In genomic region chr4:137660364-137661077, GRCm38 (mm10) we compare ENCODE assay signal across 7 mouse cellular contexts. TPM values are rescaled to one million over a fixed set of nuclear protein-coding genes. Genes with fewer than 3 reads are reported as not detected.
A peak's percentile ranks its signal among the peaks of the same experiment; 100 is the strongest.
DNase-seq lines count a peak whose midpoint lies in the region; ATAC-seq and TF ChIP-seq lines count a peak whose summit lies in the region.

No protein-coding gene starts in this region.

- peaks cover 26% of the 10 kb centered on the region for H3K36me3 ChIP-seq in kidney, embryonic 14.5 days (ENCODE audit: control insufficient read depth, insufficient read depth, low read length)

- no peak overlapping the region for H3K9ac ChIP-seq in kidney, embryonic 14.5 days (ENCODE audit: low read depth, low read length)

- CTCF ChIA-PET in Patski (lab: Charles Lee), result no interaction called here

- ATAC-seq in kidney, embryonic 14.5 days (ENCODE audit: low FRiP score, low TSS enrichment), result no peak
- peak; percentile 4 for ATAC-seq in Patski
- peak; percentile 12; the same call in 1 of the 2 replicates for ATAC-seq in common myeloid progenitor, adult 5-6 weeks (replicated peaks; ENCODE audit: low read depth, poor library complexity, severe bottlenecking)

- DNase-seq in kidney, adult 8-10 months, result no peak
- DNase-seq in Patski (ENCODE audit: low read depth, low spot score), result no peak
- DNase-seq in lung, postnatal 25 days (ENCODE audit: low spot score), result peak; percentile 90
- no peak for DNase-seq in gastrocnemius, postnatal 10 days
- no peak for DNase-seq in spleen, adult 18-20 months

- TF ChIP-seq CTCF in Patski (IDR thresholded peaks at IDR 0.05), result no peak

- 61% methylated on average over 10 of the region's 10 CpGs for WGBS in kidney, embryonic 14.5 days

- H3K4me2 ChIP-seq in kidney, embryonic 14.5 days (replicated peaks; ENCODE audit: low read depth, low read length), result no peak overlapping the region

- POLR2A ChIA-PET in Patski (lab: Charles Lee), result no interaction called here

- no peaks in the 10 kb centered on the region for H3K9me3 ChIP-seq in kidney, embryonic 14.5 days (ENCODE audit: control insufficient read depth, low read length)

- peaks cover 13% of the 10 kb centered on the region for H3K27me3 ChIP-seq in kidney, embryonic 14.5 days (ENCODE audit: control insufficient read depth, insufficient read depth, low read length)
- H3K27me3 ChIP-seq in Patski, result no peaks in the 10 kb centered on the region

- H3K27ac ChIP-seq in kidney, embryonic 14.5 days (ENCODE audit: low read depth, low read length), result 0 out of 2 replicates have a peak overlapping the region, but pooled peaks have one; percentile 42

- in situ Hi-C loops in Patski (cut with MboI; ENCODE audit: low pct_unique_long_range_greater_than_20kb), result no loop called here

- 0 out of 2 replicates have a peak, but pooled peaks cover 2% of the 10 kb centered on the region for H3K4me1 ChIP-seq in kidney, embryonic 14.5 days (ENCODE audit: control insufficient read depth, insufficient read depth, low read length)

- no peak overlapping the region for H3K4me3 ChIP-seq in kidney, embryonic 14.5 days (ENCODE audit: low read length)

RNA-seq across cellular contexts. Expression of gene Rap1gap, which starts 4.0 kb away (rescaled TPM):
- 6.6 and 10.3 TPM in 2 replicates for polyA plus RNA-seq in kidney, embryonic 14.5 days (2014; fragmentation: Nextera tagmentation; extraction: Ambion mirVana)
- 48.4 TPM for polyA plus RNA-seq in Patski (2021)
- 0.09 and 1.4 TPM in 2 replicates for total RNA-seq in common myeloid progenitor, adult 5-6 weeks (2017)
- 1 to 10 TPM; 5.3 to 5.6 TPM for total RNA-seq in gastrocnemius, postnatal 10 days (2021)
